Comparison of ENCODE assay signal across 23 mouse cellular contexts in the genomic region with DNA sequence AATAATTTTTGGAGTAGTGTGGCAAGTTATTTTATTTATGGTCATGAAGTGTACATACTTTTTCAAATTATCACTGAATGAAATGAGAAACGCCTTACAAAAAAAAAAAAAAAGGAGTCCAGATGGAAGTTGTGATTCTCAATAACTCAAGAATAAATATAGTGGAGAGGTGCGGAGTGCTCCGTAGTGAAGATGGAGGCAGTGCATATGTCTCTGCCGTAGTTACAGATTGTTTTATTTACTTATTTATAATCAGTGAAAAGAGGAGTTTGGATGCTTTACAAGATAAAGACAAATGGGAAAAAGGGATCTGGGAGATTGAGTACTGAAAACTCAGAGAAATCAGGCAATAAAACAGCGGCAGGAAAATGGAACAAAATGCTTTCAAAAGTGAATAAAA.
DNase-seq lines count a peak whose midpoint lies in the region; ATAC-seq and TF ChIP-seq lines count a peak whose summit lies in the region.
"Had no signal": no experiment of that assay in that cellular context is flagged by ENCODE, and none has a peak within 500 bp of the region (broad histone marks: within the 10 kb centered on the region; RNA-seq: fewer than 3 reads in every experiment).

No protein-coding gene starts in this region.

- H3K27me3 ChIP-seq in forebrain, embryonic 13.5 days = no peaks in the 10 kb centered on the region
- no peaks in the 10 kb centered on the region for H3K27me3 ChIP-seq in forebrain, postnatal 0 days (ENCODE audit: insufficient read depth, low read length)
- no peaks in the 10 kb centered on the region for H3K27me3 ChIP-seq in forebrain, embryonic 14.5 days (replicated peaks; ENCODE audit: control insufficient read depth, insufficient read depth, low read length)
- no peaks in the 10 kb centered on the region for H3K27me3 ChIP-seq in forebrain, embryonic 12.5 days
- no peaks in the 10 kb centered on the region for H3K27me3 ChIP-seq in forebrain, embryonic 16.5 days (replicated peaks; ENCODE audit: control insufficient read depth, insufficient read depth, low read length)
- no peaks in the 10 kb centered on the region for H3K27me3 ChIP-seq in forebrain, embryonic 10.5 days (ENCODE audit: poor library complexity, severe bottlenecking)
- H3K27me3 ChIP-seq: CH12.LX, Patski had no signal

- no peaks in the 10 kb centered on the region for H3K9me3 ChIP-seq in forebrain, embryonic 13.5 days (replicated peaks)
- no peaks in the 10 kb centered on the region for H3K9me3 ChIP-seq in forebrain, postnatal 0 days (ENCODE audit: low read length)
- no peaks in the 10 kb centered on the region for H3K9me3 ChIP-seq in forebrain, embryonic 14.5 days (replicated peaks; ENCODE audit: control insufficient read depth, low read length)
- no peaks in the 10 kb centered on the region for H3K9me3 ChIP-seq in forebrain, embryonic 12.5 days
- no peaks in the 10 kb centered on the region for H3K9me3 ChIP-seq in forebrain, embryonic 16.5 days (ENCODE audit: control insufficient read depth, low read length)
- H3K9me3 ChIP-seq in forebrain, embryonic 10.5 days = no peaks in the 10 kb centered on the region
- H3K9me3 ChIP-seq: G1E had no signal

- no peak overlapping the region for H3K9ac ChIP-seq in forebrain, embryonic 13.5 days
- H3K9ac ChIP-seq in forebrain, postnatal 0 days = no peak overlapping the region
- no peak overlapping the region for H3K9ac ChIP-seq in forebrain, embryonic 14.5 days (ENCODE audit: low read length)
- no peak overlapping the region for H3K9ac ChIP-seq in forebrain, embryonic 12.5 days
- H3K9ac ChIP-seq in forebrain, embryonic 16.5 days (replicated peaks; ENCODE audit: low read depth, low read length) = no peak overlapping the region

- peak; percentile 43; the same call in 1 of the 2 replicates for ATAC-seq in forebrain, embryonic 13.5 days
- ATAC-seq in forebrain, postnatal 0 days = no peak
- no peak for ATAC-seq in forebrain, embryonic 14.5 days
- no peak for ATAC-seq in forebrain, embryonic 12.5 days (ENCODE audit: low FRiP score)
- peak; percentile 78 for ATAC-seq in forebrain, embryonic 16.5 days
- ATAC-seq: activated CD4-positive, CD25-positive, alpha-beta regulatory T cell, adult 4 months; CD4-positive, CD25-positive, alpha-beta regulatory T cell, adult 4 months; Patski had no signal

- H3K4me2 ChIP-seq in forebrain, embryonic 13.5 days = no peak overlapping the region
- H3K4me2 ChIP-seq in forebrain, postnatal 0 days (ENCODE audit: low read depth) = no peak overlapping the region
- H3K4me2 ChIP-seq in forebrain, embryonic 14.5 days (ENCODE audit: low read length) = no peak overlapping the region
- no peak overlapping the region for H3K4me2 ChIP-seq in forebrain, embryonic 12.5 days
- no peak overlapping the region for H3K4me2 ChIP-seq in forebrain, embryonic 16.5 days (ENCODE audit: low read length)

- H3K36me3 ChIP-seq in forebrain, embryonic 13.5 days (ENCODE audit: poor library complexity, severe bottlenecking) = no peaks in the 10 kb centered on the region
- no peaks in the 10 kb centered on the region for H3K36me3 ChIP-seq in forebrain, postnatal 0 days (ENCODE audit: insufficient read depth)
- no peaks in the 10 kb centered on the region for H3K36me3 ChIP-seq in forebrain, embryonic 14.5 days (ENCODE audit: control insufficient read depth, insufficient read depth, low read length)
- H3K36me3 ChIP-seq in forebrain, embryonic 12.5 days (replicated peaks) = no peaks in the 10 kb centered on the region
- H3K36me3 ChIP-seq in forebrain, embryonic 16.5 days (ENCODE audit: control insufficient read depth, insufficient read depth) = no peaks in the 10 kb centered on the region
- no peaks in the 10 kb centered on the region for H3K36me3 ChIP-seq in forebrain, embryonic 10.5 days (replicated peaks)
- H3K36me3 ChIP-seq: G1E had no signal

- WGBS in forebrain, embryonic 13.5 days = 86% methylated on average over 5 of the region's 5 CpGs
- 65% methylated on average over 5 of the region's 5 CpGs for WGBS in forebrain, postnatal 0 days
- WGBS in forebrain, embryonic 14.5 days = 79% methylated on average over 5 of the region's 5 CpGs
- 90% methylated on average over 5 of the region's 5 CpGs for WGBS in forebrain, embryonic 12.5 days
- 70% methylated on average over 5 of the region's 5 CpGs for WGBS in forebrain, embryonic 16.5 days
- 94% methylated on average over 5 of the region's 5 CpGs for WGBS in forebrain, embryonic 10.5 days

- DNase-seq in forebrain, postnatal 0 days = no peak
- peak; percentile 53 for DNase-seq in forebrain, embryonic 14.5 days (ENCODE audit: low spot score)
- no peak for DNase-seq in forebrain, embryonic 10.5 days (ENCODE audit: extremely low spot score, low spot score)
- DNase-seq in brain, embryonic 14.5 days (ENCODE audit: low read depth) = peak; percentile 61
- no peak for DNase-seq in heart, postnatal 36 days
- DNase-seq: adrenal gland, adult 2 months; adrenal gland, adult 8-10 months; adrenal gland, postnatal 10 days; adrenal gland, postnatal 14 days; adrenal gland, postnatal 25 days; adrenal gland, postnatal 36 days; B cell, adult 2 months; cerebellum, adult 11 months; cerebellum, adult 11-12 months; cerebellum, adult 18-20 months had no signal

- intact Hi-C loops in heart, postnatal 36 days (cut with DNase I) = no loop called here

- no peak overlapping the region for H3K27ac ChIP-seq in forebrain, embryonic 13.5 days
- H3K27ac ChIP-seq in forebrain, postnatal 0 days (ENCODE audit: low read depth, low read length) = no peak overlapping the region
- H3K27ac ChIP-seq in forebrain, embryonic 14.5 days (ENCODE audit: low read depth, low read length) = no peak overlapping the region
- no peak overlapping the region for H3K27ac ChIP-seq in forebrain, embryonic 12.5 days
- H3K27ac ChIP-seq in forebrain, embryonic 16.5 days (ENCODE audit: low read length) = no peak overlapping the region
- no peak overlapping the region for H3K27ac ChIP-seq in forebrain, embryonic 10.5 days

- no peak for TF ChIP-seq POLR2A in brain, embryonic 14.5 days (IDR thresholded peaks at IDR 0.05; ENCODE audit: borderline replicate concordance, extremely low read depth, insufficient read depth, insufficient read length, poor library complexity, severe bottlenecking)

- H3K4me1 ChIP-seq in forebrain, embryonic 13.5 days = no peaks in the 10 kb centered on the region
- H3K4me1 ChIP-seq in forebrain, postnatal 0 days (ENCODE audit: insufficient read depth) = no peaks in the 10 kb centered on the region
- no peaks in the 10 kb centered on the region for H3K4me1 ChIP-seq in forebrain, embryonic 14.5 days (ENCODE audit: control insufficient read depth, insufficient read depth, low read length)
- H3K4me1 ChIP-seq in forebrain, embryonic 12.5 days = no peaks in the 10 kb centered on the region
- H3K4me1 ChIP-seq in forebrain, embryonic 16.5 days (replicated peaks; ENCODE audit: control insufficient read depth, insufficient read depth, low read length) = no peaks in the 10 kb centered on the region
- H3K4me1 ChIP-seq in forebrain, embryonic 10.5 days = no peaks in the 10 kb centered on the region

- TF ChIP-seq CTCF in forebrain, postnatal 0 days (IDR thresholded peaks at IDR 0.05; ENCODE audit: low read depth) = no peak
- no peak for TF ChIP-seq CTCF in brain, embryonic 14.5 days (IDR thresholded peaks at IDR 0.05; ENCODE audit: borderline replicate concordance, extremely low read depth, insufficient read depth, insufficient read length)

- no peak overlapping the region for H3K4me3 ChIP-seq in forebrain, embryonic 13.5 days
- H3K4me3 ChIP-seq in forebrain, postnatal 0 days (ENCODE audit: low read depth, low read length) = no peak overlapping the region
- H3K4me3 ChIP-seq in forebrain, embryonic 14.5 days (ENCODE audit: low read depth, low read length) = no peak overlapping the region
- H3K4me3 ChIP-seq in forebrain, embryonic 12.5 days (replicated peaks) = no peak overlapping the region
- no peak overlapping the region for H3K4me3 ChIP-seq in forebrain, embryonic 16.5 days (replicated peaks; ENCODE audit: low read length)
- H3K4me3 ChIP-seq in forebrain, embryonic 10.5 days = no peak overlapping the region

Comparison
In these comparisons a context has a peak if more than half of its experiments do, and no peak if none do; other contexts are left out.
1. ATAC-seq: peak in forebrain, embryonic 13.5 days (single experiment) and forebrain, embryonic 16.5 days (single experiment); none in forebrain, postnatal 0 days (single experiment), forebrain, embryonic 14.5 days (single experiment) and forebrain, embryonic 12.5 days (single experiment).
2. DNase-seq: peak in forebrain, embryonic 14.5 days (single experiment) and brain, embryonic 14.5 days (single experiment); none in forebrain, postnatal 0 days (single experiment), forebrain, embryonic 10.5 days (single experiment) and heart, postnatal 36 days (0 of 2).